Mouse (Mus musculus) R1 (cell line): ENCODE data around the gene Ralgapa2.

Experiments used
- DNase-seq: peaks from one replicate; pipeline ENCODE4 v3.0.0-alpha.2; 2018; ENCODE audit warnings: low read depth, low spot score

The Ralgapa2 gene

GRCm38 (mm10) chr2:146498298-146498697 is 13.8 kb downstream of the Ralgapa2 start:
- no peak for DNase-seq

DNA sequence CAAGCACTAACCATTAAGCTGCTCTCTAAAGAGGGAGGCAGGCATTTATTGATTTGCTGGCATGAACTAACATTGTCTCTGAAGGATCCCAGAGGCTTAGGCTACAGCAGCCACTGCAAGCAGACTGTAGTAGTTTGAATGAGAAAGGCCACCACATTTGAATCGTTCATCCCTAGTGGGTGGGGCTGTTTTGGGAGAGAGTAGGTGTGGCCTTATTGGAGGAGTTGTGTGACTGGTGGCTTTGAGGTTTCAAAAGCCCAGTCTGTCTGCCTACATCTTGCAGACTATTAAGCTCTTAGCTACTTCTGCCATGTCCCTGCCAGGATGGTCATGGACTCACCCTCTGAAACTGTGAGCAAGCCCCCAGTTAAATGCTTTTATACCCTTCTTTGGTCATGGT is 15.1 kb downstream of the Ralgapa2 start:
- peak; percentile 92 for DNase-seq

DNA sequence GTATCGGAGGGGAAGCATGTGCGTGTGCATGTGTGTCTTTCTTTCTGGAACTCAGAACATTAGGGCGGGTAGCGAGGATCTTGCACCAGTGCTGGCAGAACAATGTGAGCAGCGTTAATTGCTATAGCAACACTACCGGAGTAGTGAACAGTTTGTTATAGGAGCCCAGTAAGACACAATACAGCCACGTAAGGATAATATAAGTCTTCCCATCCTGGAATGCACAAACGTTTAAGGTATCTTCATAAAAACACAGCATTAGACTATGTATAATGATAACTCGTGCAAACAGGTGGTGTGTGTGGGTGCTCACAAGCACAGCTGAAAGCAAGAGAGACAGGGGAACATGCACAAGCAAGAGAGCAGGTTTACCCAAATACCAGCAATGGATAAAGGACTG is 16.4 kb downstream of the Ralgapa2 start:
- no peak for DNase-seq

GRCm38 (mm10) chr2:146493354-146493946 is 18.7 kb downstream of the Ralgapa2 start:
- DNase-seq: no peak

DNA sequence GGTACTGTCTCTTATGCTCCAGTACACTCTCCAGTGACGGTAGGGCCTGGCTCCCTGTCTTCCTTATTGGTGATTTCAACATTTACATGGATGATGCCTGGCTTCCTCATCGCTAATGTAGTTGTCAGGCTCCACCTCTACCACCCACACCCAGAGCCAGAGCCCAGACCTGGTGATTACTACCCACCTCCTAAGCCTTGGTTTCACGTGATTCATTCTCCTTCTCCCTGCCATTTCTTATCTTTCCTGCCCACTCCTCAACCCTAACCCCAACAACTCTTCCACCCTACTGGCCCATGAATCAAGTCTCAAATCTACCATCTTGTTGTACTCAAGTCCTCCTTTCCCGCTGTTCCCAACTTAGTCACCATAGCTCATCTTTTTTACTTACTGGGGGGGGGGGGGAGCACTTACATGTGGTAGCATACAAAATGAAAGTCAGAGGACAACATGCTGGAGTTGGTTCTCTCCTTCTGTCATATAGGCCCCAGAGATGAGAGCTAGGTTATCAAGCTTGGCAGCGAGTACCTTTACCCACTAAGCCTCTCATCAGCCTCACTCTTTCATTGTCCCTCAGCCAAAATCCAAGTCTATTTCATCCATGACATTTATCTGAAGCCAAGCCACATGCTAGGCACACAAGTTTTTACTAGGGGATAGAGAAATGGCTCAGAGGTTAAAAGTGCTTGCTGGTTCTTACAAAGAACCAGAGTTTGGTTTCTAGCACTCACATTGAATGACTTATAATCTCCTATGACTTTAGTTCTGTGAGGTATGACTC is 20.1 kb downstream of the Ralgapa2 start:
- DNase-seq: no peak

GRCm38 (mm10) chr2:146490926-146491325 is 21.2 kb downstream of the Ralgapa2 start:
- no peak for DNase-seq

DNA sequence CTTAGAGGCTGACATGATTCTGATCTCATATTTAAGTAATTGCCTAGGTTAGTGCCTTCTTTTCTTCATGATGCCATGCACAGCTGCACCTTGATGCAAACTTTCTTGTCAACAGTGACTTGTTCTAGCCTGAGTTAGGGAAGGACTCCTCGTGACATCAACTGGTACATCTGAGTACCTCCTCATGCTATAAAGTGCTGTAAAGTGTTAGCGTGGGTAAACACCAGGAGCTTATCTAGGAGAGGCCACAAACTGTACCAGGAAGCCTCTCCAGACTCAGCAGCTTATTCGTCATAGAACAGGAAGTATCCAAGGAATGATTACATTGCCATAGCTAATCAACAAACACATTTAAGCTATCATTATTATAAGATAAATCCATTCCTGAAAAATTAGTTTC is 23.9 kb downstream of the Ralgapa2 start:
- DNase-seq: no peak

GRCm38 (mm10) chr2:146482859-146483258 is 29.3 kb downstream of the Ralgapa2 start:
- DNase-seq: no peak

- no peak for DNase-seq
Measured at GRCm38 (mm10) chr2:146477491-146477890, 34.7 kb downstream of the Ralgapa2 start.

GRCm38 (mm10) chr2:146476428-146476972 is 35.6 kb downstream of the Ralgapa2 start:
- no peak for DNase-seq

- DNase-seq: no peak
Measured at GRCm38 (mm10) chr2:146476001-146476400, 36.1 kb downstream of the Ralgapa2 start.

- DNase-seq: no peak
Measured at GRCm38 (mm10) chr2:146470947-146471346, 41.2 kb downstream of the Ralgapa2 start.

DNA sequence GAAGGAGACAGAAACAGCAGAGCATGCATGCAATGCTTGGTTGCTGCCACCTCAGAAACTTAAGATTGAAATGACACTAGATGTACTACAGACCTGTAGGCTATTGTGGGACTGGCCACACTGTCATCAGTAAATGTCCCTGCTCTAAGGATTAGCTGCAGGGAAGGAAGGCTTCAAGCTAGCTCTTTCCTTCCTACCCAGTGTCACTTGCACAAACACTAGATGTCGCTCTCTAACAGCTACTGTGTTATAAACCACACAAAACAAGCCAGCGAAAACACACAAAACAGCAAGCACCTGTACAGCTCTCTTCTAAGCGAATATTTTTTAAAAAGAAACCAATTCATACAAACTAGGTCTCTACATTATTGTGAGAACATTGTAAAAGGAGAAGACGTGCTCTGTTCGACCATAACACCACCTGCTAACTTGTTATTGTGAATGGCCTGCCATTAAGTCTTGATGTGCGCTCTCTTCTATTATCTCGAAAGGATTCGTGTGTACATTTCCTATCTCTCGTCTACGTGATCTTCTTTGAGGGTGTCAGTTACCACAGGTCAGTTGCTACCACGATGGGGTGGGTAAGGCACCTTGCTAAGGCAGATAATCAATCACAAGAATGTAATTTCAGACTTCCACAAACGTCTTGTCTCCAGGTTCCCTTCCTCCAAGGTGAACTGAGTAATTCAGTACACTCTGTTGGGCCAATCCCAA is 42.3 kb downstream of the Ralgapa2 start:
- DNase-seq: peak; percentile 48

GRCm38 (mm10) chr2:146468898-146469297 is 43.2 kb downstream of the Ralgapa2 start:
- no peak for DNase-seq

DNA sequence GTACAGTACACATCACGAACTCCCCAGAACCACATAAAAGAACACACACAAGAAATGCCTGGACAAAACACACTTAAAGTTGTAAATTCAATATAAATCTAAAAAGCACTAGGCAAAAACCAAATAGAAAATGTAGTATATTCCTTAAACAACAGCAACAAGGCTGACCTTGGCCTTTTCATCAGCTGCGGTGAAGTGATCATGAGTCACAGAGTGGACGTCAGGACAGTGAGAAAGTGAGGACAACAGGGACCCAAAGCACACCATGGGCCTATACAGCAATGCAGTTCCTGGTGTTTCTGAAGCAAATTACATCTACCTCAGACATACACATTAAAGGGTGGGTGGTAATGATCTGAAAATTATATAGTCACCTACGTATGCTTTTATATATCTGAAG is 44.1 kb downstream of the Ralgapa2 start:
- DNase-seq: no peak

- peak; percentile 61 for DNase-seq
Measured at GRCm38 (mm10) chr2:146466811-146467210, 45.3 kb downstream of the Ralgapa2 start.

GRCm38 (mm10) chr2:146457494-146457893 is 54.6 kb downstream of the Ralgapa2 start:
- no peak for DNase-seq

DNA sequence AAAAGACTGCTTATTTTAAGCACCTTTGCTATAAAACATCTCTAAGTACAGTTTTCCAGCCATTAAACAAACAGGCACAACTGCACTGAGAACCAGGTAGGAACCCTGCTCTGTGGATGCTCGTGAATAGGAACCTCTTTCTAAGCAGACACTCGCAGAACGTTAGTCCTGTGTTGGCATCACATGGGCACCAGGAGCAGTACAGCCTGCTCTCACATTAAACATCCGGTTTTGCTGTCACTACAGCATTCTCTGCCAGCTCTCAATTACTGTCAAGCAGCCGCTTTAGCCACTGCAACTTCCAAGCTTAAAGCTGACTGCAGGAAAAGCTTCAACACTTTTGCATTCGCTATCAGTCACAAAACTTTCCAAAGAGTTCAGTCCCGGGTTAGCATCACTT is 55.5 kb downstream of the Ralgapa2 start:
- DNase-seq: no peak

- no peak for DNase-seq
Measured at GRCm38 (mm10) chr2:146456062-146456461, 56.1 kb downstream of the Ralgapa2 start.

- DNase-seq: no peak
Measured at GRCm38 (mm10) chr2:146444009-146444408, 68.1 kb downstream of the Ralgapa2 start.

- no peak for DNase-seq
Measured at GRCm38 (mm10) chr2:146443291-146443875, 68.8 kb downstream of the Ralgapa2 start.

- DNase-seq: no peak
Measured at GRCm38 (mm10) chr2:146441711-146442110, 70.4 kb downstream of the Ralgapa2 start.
